Mouse (Mus musculus): ENCODE results near the gene Lhx9.
A peak's percentile ranks its signal among the peaks of the same experiment; 100 is the strongest.

Gene Lhx9

DNA sequence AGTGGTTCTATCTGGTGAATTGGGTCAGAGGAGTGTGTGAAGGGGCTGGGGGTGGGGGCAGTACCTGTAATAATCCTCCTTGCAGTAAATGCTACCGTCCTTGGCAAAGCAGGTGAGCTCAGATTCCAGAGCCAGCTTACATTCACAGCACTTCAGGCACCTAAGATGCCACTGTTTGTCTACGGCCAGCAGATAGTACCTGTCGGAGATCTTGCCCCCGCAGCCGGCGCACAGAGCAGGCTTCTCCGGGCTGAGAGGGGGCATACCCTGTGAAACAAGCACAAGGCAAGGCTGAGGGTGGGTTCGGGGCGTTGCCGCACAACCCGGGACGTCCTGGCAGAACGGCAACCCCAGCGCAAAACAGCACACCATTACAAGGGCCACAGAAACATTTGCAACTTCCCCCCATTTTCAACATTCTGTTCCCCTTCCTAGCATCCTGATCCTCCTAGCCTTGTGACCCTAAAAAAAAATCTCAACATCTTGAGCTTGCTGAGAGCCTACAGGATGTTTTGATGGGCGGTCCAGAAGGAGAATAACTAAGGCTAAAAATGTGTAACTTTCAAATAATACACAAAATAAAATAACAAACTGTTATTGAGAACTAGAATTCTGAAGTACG lies 8.5 kb downstream of the Lhx9 start:
- no peak for DNase-seq

DNA sequence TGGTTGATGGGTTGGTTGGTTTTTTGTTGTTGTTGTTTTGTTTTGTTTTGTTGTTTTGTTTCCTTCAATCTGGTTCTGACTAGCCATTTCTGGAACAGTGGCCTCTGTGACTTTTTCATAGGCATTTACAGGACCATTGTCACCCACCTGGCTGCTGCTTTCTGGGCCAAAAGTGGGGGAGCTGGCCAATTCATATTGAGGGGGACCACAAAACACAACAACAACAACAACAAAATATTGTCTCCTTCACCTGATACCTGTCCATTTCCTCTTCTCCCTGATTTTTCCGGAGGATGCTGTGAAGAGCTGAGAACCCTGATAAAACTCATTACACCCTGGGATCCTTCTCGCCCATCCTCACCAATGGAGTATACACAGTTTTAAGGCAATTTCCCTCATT lies 9.1 kb downstream of the Lhx9 start:
- no peak for DNase-seq

DNA sequence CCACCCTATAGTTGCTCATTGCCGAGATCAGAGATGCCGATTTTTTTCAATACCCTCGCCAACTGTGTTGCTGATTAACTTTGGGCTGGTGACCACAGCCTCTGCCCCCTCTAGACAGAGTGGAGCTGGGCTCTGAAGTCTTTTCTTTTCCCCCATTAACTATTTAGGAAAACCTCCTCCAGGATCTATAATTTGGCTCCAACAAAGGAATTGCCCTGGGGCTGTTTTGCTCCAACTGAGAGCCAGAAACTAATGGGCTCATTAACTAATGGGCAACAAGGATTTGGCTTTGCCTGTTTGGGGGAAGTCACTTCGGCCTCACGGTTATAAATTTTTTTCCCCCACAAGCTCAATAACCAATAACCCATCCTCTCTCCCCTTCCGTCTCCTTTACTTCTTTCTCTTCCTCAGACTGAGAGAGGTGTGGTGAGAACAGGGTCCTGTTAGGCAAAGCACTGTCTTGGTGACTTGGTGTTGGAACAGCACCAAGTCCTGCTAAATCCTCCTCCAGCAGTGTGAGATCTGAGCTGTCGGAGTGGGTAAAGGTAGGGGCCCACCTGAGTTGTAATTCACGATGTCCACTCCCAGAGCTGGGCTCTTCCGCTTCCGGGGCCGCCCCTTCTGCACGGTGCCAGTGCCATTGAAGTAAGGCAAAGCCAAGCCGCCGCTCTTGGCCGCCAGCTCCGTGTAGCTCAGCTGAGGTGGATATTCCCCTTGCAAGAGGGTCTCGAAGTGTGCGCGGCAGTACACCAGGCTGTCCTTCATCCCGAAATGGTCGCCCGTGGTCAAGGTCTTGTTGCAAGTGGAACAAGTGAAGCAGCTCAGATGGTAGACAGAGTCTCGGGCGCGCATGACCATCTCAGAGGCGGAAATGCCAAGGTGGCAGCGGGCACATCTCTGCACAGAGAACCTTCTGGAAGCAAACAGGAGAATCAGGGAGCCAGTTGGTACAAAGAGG lies 10.3 kb downstream of the Lhx9 start:
- no peak for DNase-seq

DNA sequence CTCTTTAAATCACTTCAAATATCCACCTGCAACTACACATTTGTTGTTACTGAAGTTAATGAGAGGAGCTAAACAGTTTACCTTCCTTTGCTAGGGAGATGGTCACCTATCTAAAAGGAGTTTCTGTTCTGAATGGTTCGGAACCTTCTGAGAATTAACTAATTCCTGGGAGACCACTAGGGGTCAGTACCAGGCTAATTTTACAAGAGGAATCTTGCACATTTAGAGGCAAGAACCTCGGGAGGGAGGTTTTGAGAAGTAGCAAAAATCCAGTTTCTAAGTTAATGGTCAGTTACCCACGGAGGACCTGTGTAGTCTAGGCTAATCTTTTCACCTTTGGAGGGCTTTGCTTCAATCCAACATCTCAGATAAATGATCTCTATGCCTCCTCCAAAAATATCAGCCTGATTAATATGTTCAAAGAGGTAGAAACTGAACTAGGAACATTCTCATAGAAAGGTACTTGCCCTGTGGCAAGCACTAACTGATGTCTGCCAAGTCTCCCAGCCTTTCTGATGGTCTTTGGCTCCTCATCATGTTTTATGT lies 12.9 kb downstream of the Lhx9 start:
- peak; percentile 82 for DNase-seq

DNA sequence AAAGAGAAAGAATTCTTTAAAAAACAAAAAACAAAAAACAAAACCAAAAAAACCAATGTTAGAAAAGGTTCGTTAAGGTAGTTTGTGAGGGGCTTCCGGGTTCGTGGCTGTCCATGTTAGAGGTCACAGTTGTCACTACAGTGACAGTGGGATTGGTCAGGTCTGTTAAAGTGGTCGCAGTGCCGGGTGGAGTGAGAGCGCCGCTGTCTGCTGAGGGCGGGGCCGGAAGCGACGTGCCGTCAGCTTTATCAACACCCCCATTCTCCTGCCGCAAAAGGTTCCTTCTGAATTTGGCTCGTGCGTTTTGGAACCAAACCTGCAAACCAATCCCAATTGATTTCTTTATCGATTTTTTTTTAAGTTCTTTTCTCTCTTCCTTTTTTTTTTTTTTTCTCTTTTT lies 17.1 kb downstream of the Lhx9 start:
- DNase-seq: peak; percentile 82

DNA sequence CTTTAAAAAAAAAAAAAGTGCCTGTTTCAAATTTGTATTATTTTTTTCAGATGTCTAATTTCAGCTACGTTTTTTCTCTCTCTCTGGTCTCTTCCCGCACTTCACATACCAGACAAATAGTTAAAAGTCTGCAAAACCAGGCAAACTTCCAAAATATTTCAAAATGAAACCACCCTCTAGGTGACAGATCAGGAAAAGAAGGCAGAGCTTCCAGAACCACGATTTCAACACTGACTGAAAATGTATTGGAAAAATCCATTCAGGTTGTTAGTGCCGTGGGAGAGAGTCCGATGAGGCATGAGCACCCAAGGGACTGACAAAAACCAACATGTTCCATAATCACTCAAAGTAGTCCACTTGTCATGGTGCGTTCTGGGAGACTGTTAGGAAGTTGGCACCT lies 21.5 kb downstream of the Lhx9 start:
- no peak for DNase-seq

DNA sequence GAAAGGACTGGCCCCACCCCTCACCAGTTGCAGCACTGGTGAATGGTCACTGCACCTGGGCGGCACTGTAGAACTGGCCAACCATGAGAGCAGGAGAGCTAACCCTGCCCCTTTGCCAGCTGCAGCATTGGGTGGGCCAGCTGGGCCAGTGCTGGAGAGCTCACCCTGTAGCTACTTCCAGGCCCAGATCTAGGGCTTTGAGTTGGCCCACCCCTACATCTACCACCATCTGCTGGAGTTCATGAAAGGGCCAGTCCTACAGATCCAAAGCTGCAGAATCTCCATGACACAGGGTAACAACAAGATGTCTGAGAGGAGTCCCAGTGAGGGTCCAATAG lies 25.4 kb downstream of the Lhx9 start:
- no peak for DNase-seq

DNA sequence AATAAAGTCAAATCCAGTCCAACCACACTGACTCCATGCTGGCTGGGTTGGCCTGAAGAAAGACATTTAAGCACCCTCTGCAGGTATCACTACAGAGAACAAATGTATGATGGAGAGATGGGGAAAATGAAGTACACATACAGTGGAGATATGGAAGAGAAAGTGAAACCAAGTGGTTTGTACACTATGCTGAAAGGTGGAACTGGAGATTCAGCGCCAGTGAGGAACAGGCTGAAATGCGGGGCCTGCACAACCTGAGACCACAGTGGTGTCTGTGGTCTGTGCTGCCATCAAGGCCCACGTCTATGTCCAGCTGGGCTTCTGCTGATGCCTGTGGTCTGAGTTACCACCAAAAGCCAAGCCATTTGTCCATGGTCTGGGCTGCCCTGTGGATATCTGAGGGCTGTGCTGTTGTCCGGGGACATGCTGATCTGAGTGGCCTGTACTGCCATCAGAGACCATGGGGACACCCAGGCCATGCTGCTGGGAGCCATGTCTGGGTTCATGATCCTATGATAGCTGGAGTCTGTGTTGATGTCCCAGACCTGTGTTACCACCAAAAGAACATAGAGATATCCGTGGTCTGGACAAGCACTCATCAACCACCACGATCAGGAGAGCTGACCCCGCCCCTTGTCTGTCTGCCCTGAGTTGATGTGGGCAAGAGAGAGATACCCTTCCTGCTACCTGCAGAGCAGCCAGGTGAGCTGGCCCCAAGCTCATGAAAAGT lies 26.0 kb downstream of the Lhx9 start:
- no peak for DNase-seq

DNA sequence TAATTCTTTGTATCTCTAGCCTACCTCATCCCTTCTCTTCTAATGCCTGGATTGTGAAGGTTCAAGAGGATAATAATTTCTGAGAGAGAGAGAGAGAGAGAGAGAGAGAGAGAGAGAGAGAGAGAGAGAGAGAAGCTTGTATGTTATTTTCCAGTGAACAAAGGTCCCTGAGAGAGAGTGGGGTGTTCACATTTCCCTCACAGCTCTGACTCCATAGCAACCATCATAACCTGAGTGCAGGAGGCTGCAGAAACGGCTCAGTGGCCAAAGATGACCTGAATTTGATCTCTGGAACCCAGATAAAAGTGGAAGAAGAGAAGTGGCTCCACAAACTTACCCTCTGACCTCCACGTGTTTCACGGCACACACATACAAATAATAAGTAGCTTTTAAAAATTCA lies 46.6 kb downstream of the Lhx9 start:
- DNase-seq: no peak

DNA sequence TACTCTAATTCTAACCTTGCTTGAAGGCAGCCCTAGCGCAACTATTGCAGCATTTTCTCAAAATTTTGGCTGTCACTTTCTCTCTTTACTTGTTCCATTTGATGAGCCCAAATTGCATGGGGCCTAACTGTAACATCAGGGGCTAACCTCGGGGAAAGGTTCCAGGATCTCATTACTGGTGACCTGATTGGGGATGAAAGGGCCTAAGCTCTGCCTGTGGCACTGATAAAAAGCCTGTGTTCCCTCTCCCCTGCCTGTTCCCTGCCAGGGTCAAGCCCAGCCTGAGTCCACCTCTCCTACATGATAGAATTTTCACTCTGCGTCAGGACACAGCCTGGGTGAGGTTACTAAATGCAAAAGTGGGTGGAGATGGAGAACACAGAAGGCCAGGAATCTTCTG lies 47.1 kb downstream of the Lhx9 start:
- no peak for DNase-seq

DNA sequence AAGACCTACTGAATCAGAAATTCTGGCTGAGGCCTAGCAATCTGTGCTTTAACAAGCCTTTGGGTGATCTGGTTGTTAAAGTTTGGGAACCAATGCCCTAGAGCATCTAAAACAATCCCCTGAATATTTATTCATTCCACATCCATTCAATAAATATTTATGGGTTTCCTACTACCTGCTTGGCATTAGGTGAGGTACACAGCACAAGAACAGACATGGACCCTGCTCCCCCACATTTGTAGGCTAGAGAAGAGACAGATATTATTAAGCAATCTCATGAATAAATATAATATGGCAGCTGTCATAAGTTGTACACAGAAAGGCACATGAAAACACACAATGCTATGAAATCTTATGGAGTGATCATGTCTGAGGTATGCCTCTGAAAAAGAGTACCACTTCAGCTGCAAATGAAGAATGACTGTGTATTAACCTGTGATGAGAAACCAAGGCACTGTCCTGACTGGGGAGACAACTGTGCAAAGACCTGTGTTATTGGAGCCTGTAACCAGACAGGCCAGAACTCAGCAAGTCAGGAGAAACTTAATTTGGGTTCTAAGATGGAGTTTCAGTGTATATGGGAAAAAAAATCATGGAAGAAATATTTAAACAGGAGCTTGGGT lies 48.6 kb downstream of the Lhx9 start:
- no peak for DNase-seq

DNA sequence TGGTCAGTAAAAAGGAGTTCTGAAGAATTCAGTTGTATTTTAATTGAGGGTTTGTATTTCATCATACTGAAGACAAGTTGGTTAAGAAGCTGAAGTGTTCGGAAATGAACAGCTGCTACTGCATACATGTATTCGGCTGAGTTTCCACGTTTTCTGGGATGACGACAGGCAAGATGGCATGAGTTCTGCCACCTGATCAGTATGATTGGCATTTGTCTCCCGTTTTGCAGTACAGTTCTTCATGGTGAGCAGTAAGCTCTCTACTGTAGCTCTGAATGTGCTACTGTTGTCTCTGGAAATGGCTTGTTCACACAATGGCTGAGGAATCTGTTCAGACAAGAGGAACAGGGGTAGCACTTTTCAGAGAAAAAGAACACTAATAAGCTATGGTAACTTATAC lies 50.3 kb downstream of the Lhx9 start:
- no peak for DNase-seq

DNA sequence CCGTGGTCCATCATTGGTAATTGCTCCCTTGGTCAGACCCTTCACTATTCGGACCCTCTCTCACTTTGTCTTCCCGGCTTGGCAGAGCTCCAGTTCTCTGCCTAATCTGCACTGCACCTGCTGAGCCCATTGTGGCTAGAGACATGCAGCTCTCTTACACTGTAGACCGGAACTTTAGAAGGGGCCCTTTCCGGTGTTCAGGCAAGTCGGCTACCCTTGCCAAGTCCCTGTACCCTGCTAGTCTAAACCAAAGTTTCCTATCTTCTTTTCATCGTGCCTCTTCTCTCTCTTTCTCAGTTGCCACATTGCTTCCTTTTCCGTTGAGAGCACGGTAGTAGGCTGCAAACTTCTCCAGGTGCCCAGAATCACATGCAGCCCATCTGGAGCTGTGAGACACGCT lies 62.5 kb downstream of the Lhx9 start:
- DNase-seq: no peak

DNA sequence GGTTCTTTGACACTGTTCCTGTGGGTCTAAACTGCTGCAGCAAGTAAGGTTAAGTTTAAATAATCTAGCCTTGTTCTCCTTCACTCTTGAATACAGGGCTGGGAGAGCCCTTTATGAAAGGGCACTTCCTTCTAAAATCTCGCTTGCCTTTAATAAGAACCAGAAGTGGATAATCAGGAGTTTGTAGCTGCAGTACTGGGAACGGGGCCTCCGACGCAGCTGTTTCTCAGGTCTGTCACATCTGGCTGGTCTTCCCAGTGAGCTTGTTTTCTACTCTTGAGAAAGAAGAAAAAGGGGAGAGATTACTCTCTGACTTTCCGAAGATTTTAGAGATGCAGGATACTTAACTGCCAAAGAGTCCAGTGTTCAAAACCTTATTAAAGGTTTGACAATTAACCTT lies 64.4 kb downstream of the Lhx9 start:
- DNase-seq: peak; percentile 15

All from embryo, embryonic 11 days (tissue).